Mouse (Mus musculus) heart, adult 8-10 months (tissue): ENCODE results near the gene Samd14. TPM values are rescaled to one million over a fixed set of nuclear protein-coding genes. Genes with fewer than 3 reads are reported as not detected.
A peak's percentile ranks its signal among the peaks of the same experiment; 100 is the strongest.
"Not testable (repeated sequence)": the region's sequence is repeated elsewhere in the genome, so short reads cannot be mapped to it uniquely, and the experiment has no call there.

Source experiments
- DNase-seq: peaks from one replicate; pipeline ENCODE4 v3.0.0; 2022; ENCODE audit warnings: low spot score
- total RNA-seq, 4 experiments: library from RNA; stranded (reverse); gene quantifications; 2 replicates each; pipeline ENCODE4 v1.2.4; 2022

The Samd14 gene
- total RNA-seq = 1 to 10 TPM in 2 of 4 experiments, under 1 TPM in 2; 0.72 to 1.1 (median 0.96) TPM

GRCm38 (mm10) chr11:95009629-95010014, at the start of gene Samd14:
Gene Samd14 (plus strand): TSS chr11:95009879.
- DNase-seq = no peak

DNA sequence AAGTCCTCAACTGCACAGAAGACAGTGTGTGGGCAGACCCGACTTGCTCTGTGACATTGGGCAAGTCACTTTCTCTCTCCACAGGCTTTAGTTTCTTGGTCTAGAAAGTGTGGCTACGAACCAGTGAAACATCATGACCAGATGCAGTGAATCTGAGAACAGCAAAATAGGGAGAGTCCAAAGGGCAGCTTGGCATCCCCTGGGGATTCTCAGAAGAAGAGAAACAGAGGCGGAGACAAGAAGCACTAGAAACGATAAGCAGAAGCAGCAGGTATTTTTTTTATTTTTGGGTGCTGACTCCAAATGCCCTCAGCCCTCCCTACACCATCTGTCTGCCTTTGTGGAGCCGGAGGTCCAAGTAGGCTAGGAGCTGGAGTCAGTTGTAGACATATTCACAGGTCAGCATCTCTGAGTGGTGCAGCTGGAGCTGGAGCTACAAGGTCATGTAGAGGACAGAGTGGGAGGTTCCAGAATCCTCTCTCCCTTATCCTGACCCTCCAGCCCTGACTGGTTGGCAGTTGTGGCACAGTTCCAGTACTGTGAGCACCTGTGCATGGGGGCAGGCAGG, 47.1 kb upstream of the Samd14 start:
- DNase-seq = no peak

DNA sequence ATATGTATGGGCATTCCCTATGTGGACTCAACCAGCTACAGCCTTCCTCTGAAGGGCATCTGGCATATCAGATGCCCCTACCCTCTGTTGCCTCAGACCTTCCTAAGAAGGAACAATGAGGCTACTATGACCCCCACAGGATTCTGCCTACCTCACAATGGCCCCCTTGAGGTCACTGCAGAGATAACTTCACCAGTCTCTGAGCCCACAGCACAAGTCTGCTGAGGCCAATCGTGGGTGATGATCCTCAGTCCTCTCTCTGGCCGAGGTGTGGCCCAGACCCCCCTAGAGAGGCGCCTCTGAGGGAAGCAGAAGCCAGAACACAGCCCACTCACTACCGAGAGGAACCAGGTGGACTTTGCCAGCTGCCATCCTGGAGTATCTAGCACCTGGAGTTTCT, 42.3 kb upstream of the Samd14 start, which contains the start of gene Hils1:
Gene Hils1, plus strand, starts transcription at position 175 of the 400 bp plus-strand sequence.
- DNase-seq = no peak

DNA sequence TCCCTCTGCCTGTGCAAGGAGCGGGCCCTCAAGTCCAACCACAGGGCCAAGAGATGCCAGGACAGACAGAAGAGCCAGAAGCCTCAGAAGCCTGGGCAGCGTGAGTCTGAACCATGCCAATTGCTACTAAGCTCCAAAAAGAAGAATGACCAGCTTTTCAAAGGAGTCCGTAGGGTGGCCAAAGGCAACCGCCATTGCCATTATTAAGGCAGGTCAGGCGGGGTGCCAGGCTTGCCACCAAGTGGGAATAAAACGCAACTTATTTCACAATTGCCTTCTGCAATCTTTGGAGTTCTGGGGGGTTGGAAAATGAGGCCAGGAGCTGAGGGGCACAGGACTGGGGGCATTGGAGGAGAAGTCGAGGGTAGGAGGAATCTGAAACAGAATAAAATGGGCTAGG, 41.5 kb upstream of the Samd14 start:
- DNase-seq = no peak

- not testable (repeated sequence) for DNase-seq
Observed at GRCm38 (mm10) chr11:94969709-94970108, 40.0 kb upstream of the Samd14 start.

DNA sequence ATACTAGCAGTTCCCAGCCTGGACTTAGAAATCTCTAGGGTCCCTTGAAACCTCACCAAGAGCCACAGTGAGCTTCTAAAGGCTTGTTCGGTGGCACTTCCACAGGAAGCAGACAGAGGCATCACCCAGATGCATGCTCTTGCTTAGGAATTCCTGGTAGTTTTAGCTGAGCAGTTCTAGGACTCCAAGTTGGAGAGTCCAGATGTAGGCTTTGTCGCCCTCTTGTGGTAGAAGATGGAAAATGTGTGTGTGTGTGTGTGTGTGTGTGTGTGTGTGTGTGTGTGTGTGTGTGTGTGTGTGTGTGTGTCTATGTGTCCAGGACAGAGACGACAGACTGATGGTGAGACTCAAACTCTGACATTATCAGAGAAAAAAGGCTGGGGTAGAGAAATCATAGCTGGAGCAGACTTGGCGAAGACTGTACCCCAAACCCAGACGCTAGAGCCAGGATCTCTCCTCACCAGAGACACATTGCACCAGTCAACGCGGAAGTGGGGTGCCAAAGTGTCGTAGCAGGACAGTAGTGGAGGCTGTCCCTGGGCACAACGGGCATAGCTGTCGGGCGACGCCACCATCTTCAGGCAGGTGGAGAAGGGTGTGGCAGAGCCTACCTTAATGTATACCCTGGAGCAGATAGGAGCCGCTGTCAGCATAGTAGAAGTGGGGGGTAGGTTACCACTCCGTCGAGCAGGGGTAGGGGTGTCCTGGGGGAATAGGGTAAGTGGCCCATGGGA, 39.3 kb upstream of the Samd14 start:
- DNase-seq = peak; percentile 72

GRCm38 (mm10) chr11:94971895-94972615, 37.6 kb upstream of the Samd14 start:
- DNase-seq = no peak

DNA sequence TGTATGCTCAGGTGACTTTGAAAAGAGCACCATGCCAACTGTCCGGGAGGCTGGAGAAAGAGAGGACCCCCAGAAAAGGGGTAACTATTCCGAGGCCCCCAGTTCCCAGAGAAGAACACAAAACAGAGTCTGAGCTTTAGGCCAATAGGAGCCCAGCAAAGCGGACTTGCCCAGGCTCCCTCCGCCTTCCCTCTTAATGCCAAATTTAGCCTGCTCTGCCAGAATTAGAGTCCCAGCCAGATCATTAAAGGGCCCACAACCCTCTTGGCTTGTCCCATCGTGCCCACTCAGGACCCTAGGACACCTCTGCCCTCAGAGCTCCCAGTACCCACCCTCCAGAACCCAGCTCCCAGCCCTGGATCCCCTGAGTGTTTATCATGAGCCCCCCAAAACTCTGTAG, 36.8 kb upstream of the Samd14 start:
- DNase-seq = no peak

GRCm38 (mm10) chr11:94973313-94973712, 36.4 kb upstream of the Samd14 start:
- no peak for DNase-seq

DNA sequence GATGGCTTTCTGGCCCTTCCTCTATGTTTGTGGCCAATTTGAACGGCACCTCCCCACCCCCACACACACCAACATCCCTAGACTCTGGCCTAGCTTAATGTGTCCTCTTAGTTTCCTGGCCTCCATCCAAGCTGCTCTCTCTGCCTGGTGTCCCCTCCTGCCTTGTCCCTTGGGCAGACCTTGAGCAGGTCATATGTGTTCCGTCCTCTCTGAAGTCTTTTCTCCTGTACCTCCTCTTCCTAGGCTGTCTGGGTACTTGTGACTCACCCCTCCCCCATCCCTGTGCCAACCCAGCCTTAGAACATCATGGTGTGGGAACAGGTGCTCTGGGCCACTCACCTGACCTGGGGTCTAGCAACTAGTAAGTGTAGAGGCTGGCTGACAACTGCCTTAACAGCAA, 34.7 kb upstream of the Samd14 start:
- peak; percentile 55 for DNase-seq

DNA sequence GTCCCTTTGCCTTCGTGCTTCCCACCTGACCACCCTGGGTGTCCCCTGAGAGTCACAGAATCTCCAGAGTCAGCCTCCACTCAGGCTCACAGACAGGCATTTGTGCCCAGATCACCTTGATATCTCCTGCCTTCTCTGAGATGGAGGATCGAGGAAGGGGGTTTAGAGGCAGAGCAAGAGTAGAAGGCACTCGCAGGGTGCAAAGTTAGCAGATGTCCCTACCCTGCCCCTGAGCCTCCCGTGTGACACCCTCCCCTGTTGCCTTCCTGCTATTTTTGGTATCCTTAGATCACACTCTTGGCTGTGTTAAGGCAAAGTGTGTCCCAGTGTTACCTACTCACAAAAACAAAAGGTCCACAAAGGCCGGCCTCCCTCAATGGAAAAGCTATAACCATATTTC, 33.5 kb upstream of the Samd14 start, which contains the start of gene Sgca:
Gene Sgca, minus strand, starts transcription at position 129 of the 400 bp plus-strand sequence.
- DNase-seq = peak; percentile 57

GRCm38 (mm10) chr11:94978178-94978915, 31.3 kb upstream of the Samd14 start:
- no peak for DNase-seq

DNA sequence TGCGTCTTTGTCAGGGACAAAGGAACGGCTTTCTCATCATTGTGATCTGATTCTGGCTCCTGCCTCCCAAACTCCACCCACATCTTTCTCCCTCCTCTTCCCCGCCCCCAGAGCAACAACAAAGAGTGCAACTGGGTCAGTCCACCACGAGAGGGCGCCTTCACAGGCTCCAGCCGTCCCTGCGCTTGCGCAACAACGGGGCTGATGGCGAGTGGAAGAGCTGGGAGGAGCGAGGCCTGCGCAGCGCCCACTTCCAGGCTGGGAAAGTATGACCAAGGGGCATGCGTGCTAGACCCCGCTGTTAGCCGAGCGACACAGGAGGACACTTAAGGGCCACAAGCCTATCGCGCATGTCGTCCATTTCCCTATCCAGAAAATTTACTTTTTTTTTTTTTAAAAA, 30.7 kb upstream of the Samd14 start:
- peak; percentile 97 for DNase-seq

DNA sequence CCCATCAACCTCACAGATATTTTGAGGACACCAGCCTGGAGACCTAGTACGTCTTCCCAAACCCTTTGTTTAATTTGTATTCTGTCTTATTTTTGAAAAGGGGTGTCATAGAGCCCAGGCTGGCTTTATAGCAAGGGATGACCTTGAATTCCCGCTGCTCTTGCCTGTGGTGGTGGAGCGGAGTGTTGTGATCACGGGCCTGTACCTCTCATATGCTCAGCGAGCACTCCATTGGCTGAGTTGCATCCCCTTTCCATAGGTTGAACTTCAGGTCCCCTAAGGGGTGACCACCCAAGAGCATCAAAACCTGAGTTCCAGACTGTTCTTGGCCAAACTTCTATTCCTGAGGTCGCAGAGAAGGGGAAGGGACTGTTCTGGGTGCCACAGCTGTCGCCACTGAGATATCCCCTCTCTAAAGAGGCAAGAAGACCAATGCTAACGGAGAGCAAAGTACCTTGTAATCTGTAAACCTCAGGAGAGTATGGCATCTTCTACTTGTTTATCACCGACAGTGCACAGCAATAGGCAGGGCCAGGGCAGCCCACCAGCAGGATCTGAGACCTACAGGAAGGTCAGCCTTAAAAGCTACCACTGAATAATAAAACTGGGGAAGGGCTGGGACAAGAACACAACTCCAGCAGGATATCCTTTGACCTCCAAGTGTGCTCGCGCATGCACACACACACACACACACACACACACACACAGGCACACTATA, 30.1 kb upstream of the Samd14 start:
- no peak for DNase-seq

DNA sequence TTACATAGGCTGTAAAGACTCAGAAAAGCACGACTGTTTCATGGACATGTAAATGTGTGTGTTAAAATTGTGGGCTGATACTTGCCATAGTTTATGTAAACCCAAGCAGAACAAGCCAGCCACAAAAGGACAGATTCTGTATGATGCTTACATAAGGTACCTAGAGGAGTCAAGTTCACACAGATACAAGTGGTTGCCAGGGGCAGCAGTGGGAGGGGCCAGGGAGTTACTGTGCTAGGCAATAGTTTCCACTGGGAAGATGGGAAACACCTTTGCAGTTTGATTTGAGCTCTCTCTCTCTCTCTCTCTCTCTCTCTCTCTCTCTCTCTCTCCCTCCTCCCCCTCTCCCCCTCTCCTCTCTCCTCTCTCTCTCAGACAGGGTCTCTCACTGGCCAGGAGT, 24.5 kb upstream of the Samd14 start:
- no peak for DNase-seq

- DNase-seq = no peak
Observed at GRCm38 (mm10) chr11:94985822-94986221, 23.9 kb upstream of the Samd14 start.

DNA sequence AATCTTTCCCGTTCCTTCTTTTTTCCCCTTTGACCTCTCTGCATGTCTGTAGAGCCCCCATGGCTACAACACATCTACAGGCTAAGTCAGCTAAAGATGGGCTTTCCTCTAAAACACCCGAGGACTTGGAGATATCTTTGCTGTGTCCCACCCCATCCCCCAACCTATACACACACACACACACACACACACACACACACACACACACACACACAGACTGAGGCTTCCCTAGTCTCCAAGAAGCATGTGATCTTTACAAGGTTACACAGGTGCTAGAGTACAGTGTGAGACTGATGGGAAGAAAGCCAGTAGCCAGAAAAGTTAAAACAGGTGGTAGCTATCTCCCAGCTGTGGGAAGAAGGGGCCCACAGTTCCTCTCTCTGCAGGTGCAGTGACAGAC, 23.2 kb upstream of the Samd14 start:
- DNase-seq = no peak

DNA sequence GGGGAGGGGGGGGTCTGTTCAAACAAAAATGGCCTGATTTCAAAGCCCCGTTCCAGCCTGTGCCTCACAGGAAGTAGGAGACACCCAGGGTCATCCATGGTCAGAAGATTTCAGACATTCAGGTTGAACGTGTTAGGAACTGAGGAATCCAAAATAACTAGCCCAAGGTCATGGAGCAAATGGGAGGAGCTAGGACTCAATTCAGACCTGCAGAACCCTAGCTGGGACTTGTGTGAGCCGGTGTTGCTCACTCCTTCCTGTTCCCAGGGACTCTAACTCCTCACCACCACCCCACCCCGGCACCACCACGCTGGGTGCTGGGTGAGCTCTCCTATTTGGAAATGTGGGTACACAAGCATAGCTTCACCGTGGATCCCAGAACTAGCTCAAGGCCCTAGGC, 22.3 kb upstream of the Samd14 start:
- DNase-seq = no peak

GRCm38 (mm10) chr11:94987851-94988250, 21.8 kb upstream of the Samd14 start:
- DNase-seq = no peak

DNA sequence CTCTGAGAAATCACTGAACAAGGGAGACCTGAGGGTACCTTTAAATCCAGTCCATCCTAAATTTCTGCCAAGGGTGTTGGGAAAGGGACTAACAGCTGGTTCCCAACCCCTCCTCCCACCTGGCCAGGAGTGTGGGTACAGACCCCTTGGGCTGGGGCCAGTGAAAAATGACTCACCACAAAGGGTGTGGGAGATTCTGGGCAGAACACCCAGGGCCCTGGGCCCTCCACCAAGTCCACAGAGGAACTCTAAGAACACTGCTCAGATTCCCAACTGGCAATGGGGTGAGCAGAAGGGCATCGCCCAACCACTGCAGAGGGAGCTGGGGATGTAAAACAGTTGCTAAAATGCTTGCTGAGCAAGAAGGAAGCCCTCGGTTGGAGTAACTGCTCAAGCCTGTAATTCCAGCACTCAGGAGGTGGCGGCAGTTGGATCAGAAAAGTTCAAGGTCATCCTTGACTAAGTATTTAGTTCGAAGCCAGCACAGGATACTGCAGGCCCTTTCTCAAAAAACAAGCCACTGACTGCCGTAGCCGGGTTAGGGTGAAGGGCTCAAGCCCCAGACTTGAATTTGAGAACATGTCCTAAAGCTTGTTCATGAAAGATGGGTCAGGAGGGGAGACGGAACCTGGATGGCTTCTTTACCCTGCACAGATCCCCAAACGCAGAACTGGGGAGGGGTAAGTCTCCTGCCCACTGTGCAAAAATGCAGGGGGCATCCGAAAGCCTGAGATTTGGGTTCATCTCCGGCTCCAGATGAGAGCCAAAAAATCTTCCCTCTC, 20.7 kb upstream of the Samd14 start:
- DNase-seq = no peak
